Mouse (Mus musculus) forebrain, embryonic 16.5 days (tissue): ENCODE data around the gene Mst1r. TPM values are rescaled to one million over a fixed set of nuclear protein-coding genes. Genes with fewer than 3 reads are reported as not detected.

ENCODE experiments used
- polyA plus RNA-seq: library from polyadenylated mRNA; unstranded; fragments of >200 nt; fragmentation: Nextera tagmentation; extraction: Ambion mirVana; gene quantifications from 2 replicates; pipeline ENCODE4 v1.2.1, GENCODE M21; 2015

Gene Mst1r
- polyA plus RNA-seq, 1 experiment from 2014 or later, result 1.3 TPM

Other genes with a start within 250 kb of the Mst1r start
- 30.4 and 32.6 TPM in 2 replicates for gene Slc38a3, start 237.3 kb upstream of the Mst1r start, polyA plus RNA-seq
- gene Gnat1, start 227.2 kb upstream of the Mst1r start, polyA plus RNA-seq, result 1.2 and 1.4 TPM in 2 replicates
- gene Sema3f, start 196.4 kb upstream of the Mst1r start, polyA plus RNA-seq, result 11.0 and 14.9 TPM in 2 replicates
- 294 and 303 TPM in 2 replicates for gene Rbm5, start 135.9 kb upstream of the Mst1r start, polyA plus RNA-seq
- gene Rbm6, start 33.6 kb upstream of the Mst1r start, polyA plus RNA-seq, result 115 and 140 TPM in 2 replicates
- gene Mon1a, start 18.7 kb upstream of the Mst1r start, polyA plus RNA-seq, result 24.8 and 25.2 TPM in 2 replicates
- gene Actl11, start 21.6 kb downstream of the Mst1r start, polyA plus RNA-seq, result not detected in 2 replicates
- gene Camkv, start 28.8 kb downstream of the Mst1r start, polyA plus RNA-seq, result 117 and 140 TPM in 2 replicates
- 14.2 and 17.1 TPM in 2 replicates for gene Traip, start 43.3 kb downstream of the Mst1r start, polyA plus RNA-seq
- 3.2 and 3.7 TPM in 2 replicates for gene Uba7, start 68.6 kb downstream of the Mst1r start, polyA plus RNA-seq
- 0.65 and 0.92 TPM in 2 replicates for gene Gm20661, start 76.2 kb downstream of the Mst1r start, polyA plus RNA-seq
- 12.8 and 14.2 TPM in 2 replicates for gene Inka1, start 79.0 kb downstream of the Mst1r start, polyA plus RNA-seq
- gene Cdhr4, start 85.6 kb downstream of the Mst1r start, polyA plus RNA-seq, result 1.2 TPM in 2 replicates
- gene Gm20662, start 89.5 kb downstream of the Mst1r start, polyA plus RNA-seq, result 0.67 and 1.4 TPM in 2 replicates
- 110 and 116 TPM in 2 replicates for gene Ip6k1, start 95.6 kb downstream of the Mst1r start, polyA plus RNA-seq
- 19.6 and 21.2 TPM in 2 replicates for gene Gmppb, start 142.4 kb downstream of the Mst1r start, polyA plus RNA-seq
- gene Amigo3, start 146.3 kb downstream of the Mst1r start, polyA plus RNA-seq, result 2.5 and 3.4 TPM in 2 replicates
- gene Mst1, start 173.6 kb downstream of the Mst1r start, polyA plus RNA-seq, result not detected in 2 replicates
- 44.5 and 53.1 TPM in 2 replicates for gene Rnf123, start 176.5 kb downstream of the Mst1r start, polyA plus RNA-seq
- 41.3 and 46.2 TPM in 2 replicates for gene Apeh, start 187.7 kb downstream of the Mst1r start, polyA plus RNA-seq